Mouse (Mus musculus): ENCODE results near the gene Psmb4. TPM values are rescaled to one million over a fixed set of nuclear protein-coding genes. Genes with fewer than 3 reads are reported as not detected.
A peak's percentile ranks its signal among the peaks of the same experiment; 100 is the strongest.

The Psmb4 gene
- polyA plus RNA-seq, 1 experiment = 257 TPM

DNA sequence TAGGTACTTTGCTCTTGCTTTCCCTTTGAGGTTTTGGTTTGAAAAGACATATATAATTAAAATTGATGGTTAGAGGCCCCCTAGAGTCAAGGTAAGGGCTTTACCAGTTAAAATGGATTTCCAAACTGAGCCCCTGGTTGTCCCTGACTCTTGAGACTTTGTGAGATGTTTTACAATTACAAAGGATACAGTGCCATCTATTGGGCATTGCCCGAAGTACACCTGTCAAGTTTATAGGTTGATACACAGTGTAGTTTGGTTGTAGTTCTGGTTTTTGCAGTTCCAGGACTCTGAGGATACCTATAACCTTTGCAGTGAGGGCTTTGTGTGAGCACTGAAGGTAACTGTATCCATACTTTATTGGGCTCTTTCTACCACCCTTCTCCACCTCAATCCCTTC is 37.4 kb downstream of the Psmb4 start:
- Histone ChIP-seq H3K4me1 (ENCODE audit: control insufficient read depth, insufficient read depth, low read length) (peaks cover 2% of the 10 kb centered on the region; the same call in 1 of the 2 replicates), H3K27ac (ENCODE audit: insufficient read depth, low read length) (no peak overlapping the region), H3K4me3 (ENCODE audit: insufficient read depth, low read length) (no peak overlapping the region)
- TF ChIP-seq CTCF (IDR thresholded peaks at IDR 0.05; ENCODE audit: extremely low read depth, insufficient read depth, low read length) = no peak
- TF ChIP-seq POLR2A (IDR thresholded peaks at IDR 0.05; ENCODE audit: extremely low read depth, insufficient read depth, low read length) = no peak

DNA sequence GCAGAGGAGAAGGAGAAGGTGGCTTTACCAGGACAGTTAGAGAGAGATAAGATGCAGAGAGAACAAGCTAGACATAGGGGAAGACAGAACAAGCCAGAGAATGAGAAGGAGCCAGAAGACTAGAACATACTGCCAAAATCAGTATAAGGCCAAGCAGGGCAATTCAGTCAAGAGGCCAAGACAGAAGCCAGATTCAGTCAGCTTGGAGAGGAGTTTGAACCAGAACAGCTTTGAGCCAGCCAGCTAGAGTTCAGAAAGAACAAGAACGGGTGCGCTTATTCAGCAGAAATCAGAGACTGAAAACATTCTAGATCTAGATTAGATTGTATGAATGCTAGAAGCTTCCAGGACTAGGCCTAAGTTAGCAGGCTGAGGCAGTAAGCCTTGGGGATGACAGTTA is 39.4 kb downstream of the Psmb4 start:
- Histone ChIP-seq H3K4me3 (ENCODE audit: insufficient read depth, low read length) (no peak overlapping the region), H3K4me1 (ENCODE audit: control insufficient read depth, insufficient read depth, low read length) (peaks cover 2% of the 10 kb centered on the region; the same call in 1 of the 2 replicates), H3K27ac (ENCODE audit: insufficient read depth, low read length) (no peak overlapping the region)
- TF ChIP-seq CTCF (IDR thresholded peaks at IDR 0.05; ENCODE audit: extremely low read depth, insufficient read depth, low read length) = no peak
- TF ChIP-seq POLR2A (IDR thresholded peaks at IDR 0.05; ENCODE audit: extremely low read depth, insufficient read depth, low read length) = no peak

GRCm38 (mm10) chr3:94839101-94839500 is 47.7 kb downstream of the Psmb4 start:
- TF ChIP-seq CTCF (IDR thresholded peaks at IDR 0.05; ENCODE audit: extremely low read depth, insufficient read depth, low read length) (no peak), POLR2A (IDR thresholded peaks at IDR 0.05; ENCODE audit: extremely low read depth, insufficient read depth, low read length) (no peak)
- peak overlapping the region; percentile 89; the same call in 1 of the 2 replicates for H3K27ac ChIP-seq (ENCODE audit: insufficient read depth, low read length)
- peaks cover 5% of the 10 kb centered on the region; the same call in 1 of the 2 replicates for H3K4me1 ChIP-seq (ENCODE audit: control insufficient read depth, insufficient read depth, low read length)
- H3K4me3 ChIP-seq (ENCODE audit: insufficient read depth, low read length) = peak overlapping the region; percentile 62

DNA sequence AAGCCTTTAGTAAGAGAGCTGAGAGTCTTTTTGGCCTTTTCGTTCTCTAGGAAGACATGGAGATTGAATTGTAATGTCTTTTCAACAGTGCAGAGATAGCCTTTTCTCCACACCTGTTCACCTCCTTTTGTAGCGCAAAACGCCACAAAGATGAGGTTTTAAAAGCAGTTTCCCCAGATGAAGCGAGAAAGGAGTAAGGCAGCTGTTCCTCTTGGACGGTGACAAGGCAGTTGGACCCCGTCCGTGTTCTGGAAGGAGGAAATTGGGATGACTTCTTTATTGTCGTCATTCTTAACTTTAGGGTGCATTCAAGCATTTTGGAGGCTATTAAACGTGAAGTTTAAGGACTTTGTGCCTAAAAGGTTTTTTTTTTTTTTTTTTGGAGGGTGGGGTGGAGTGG is 48.1 kb downstream of the Psmb4 start:
- H3K4me3 ChIP-seq (ENCODE audit: insufficient read depth, low read length) = peak overlapping the region; percentile 62
- peak overlapping the region; percentile 89 for H3K27ac ChIP-seq (ENCODE audit: insufficient read depth, low read length)
- TF ChIP-seq CTCF (IDR thresholded peaks at IDR 0.05; ENCODE audit: extremely low read depth, insufficient read depth, low read length) (no peak), POLR2A (IDR thresholded peaks at IDR 0.05; ENCODE audit: extremely low read depth, insufficient read depth, low read length) (no peak)
- peaks cover 5% of the 10 kb centered on the region; the same call in 1 of the 2 replicates for H3K4me1 ChIP-seq (ENCODE audit: control insufficient read depth, insufficient read depth, low read length)

DNA sequence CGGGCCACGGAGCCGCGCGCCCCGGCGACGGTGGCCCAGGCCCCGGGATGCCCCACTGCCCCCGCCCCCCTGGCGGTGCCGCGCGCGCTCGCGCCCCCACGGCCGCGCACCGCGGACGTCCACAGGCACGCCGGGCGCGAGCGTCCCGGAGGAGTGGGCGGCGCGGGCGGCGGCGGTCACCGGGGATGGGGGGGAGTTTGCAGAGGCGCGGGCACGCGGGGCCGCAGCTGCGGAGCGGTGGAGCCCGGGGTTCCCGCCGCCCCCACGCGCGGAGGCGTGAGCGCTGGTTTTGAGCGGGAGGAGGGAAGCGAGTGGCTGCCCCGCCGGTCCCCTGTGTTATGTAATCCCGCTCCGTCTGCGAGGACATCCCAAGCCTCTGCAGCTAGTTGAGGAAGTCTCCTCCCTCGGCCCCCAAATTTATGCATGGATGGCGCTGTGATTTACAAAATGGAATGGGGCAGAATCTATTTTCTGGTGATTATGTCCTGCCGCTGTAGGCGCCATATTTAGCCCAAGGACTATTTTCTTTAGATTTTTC is 48.7 kb downstream of the Psmb4 start:
- Histone ChIP-seq H3K27ac (ENCODE audit: insufficient read depth, low read length) (peak overlapping the region; percentile 89), H3K4me3 (ENCODE audit: insufficient read depth, low read length) (peak overlapping the region; percentile 62), H3K4me1 (ENCODE audit: control insufficient read depth, insufficient read depth, low read length) (peaks cover 5% of the 10 kb centered on the region; the same call in 1 of the 2 replicates)
- TF ChIP-seq POLR2A (IDR thresholded peaks at IDR 0.05; ENCODE audit: extremely low read depth, insufficient read depth, low read length) (peak; percentile 40; the same call in 1 of the 2 replicates), CTCF (IDR thresholded peaks at IDR 0.05; ENCODE audit: extremely low read depth, insufficient read depth, low read length) (no peak)

GRCm38 (mm10) chr3:94837183-94837890 is 49.4 kb downstream of the Psmb4 start, which contains the start of gene Pogz:
Pogz (plus strand) TSS chr3:94837567.
- Histone ChIP-seq H3K4me1 (ENCODE audit: control insufficient read depth, insufficient read depth, low read length) (peaks cover 5% of the 10 kb centered on the region; the same call in 1 of the 2 replicates), H3K4me3 (ENCODE audit: insufficient read depth, low read length) (peak within 1 kb of the TSS; percentile 62), H3K27ac (ENCODE audit: insufficient read depth, low read length) (peak within 1 kb of the TSS; percentile 96)
- no peak for TF ChIP-seq CTCF (IDR thresholded peaks at IDR 0.05; ENCODE audit: extremely low read depth, insufficient read depth, low read length)
- TF ChIP-seq POLR2A (IDR thresholded peaks at IDR 0.05; ENCODE audit: extremely low read depth, insufficient read depth, low read length) = peak; percentile 57; the same call in 1 of the 2 replicates

GRCm38 (mm10) chr3:94835396-94835795 is 51.4 kb downstream of the Psmb4 start:
- TF ChIP-seq CTCF (IDR thresholded peaks at IDR 0.05; ENCODE audit: extremely low read depth, insufficient read depth, low read length) = no peak
- no peak for TF ChIP-seq POLR2A (IDR thresholded peaks at IDR 0.05; ENCODE audit: extremely low read depth, insufficient read depth, low read length)
- peaks cover 5% of the 10 kb centered on the region; the same call in 1 of the 2 replicates for H3K4me1 ChIP-seq (ENCODE audit: control insufficient read depth, insufficient read depth, low read length)
- H3K4me3 ChIP-seq (ENCODE audit: insufficient read depth, low read length) = no peak overlapping the region
- no peak overlapping the region for H3K27ac ChIP-seq (ENCODE audit: insufficient read depth, low read length)

Other genes starting within 250 kb of the Psmb4 start
- gene Gm10972, start 243.8 kb downstream of the Psmb4 start, polyA plus RNA-seq (2012; rRNA removed) = not detected in 2 replicates
- 1.9 TPM in 2 replicates for gene Tuft1, start 228.1 kb downstream of the Psmb4 start, polyA plus RNA-seq (2012; rRNA removed)
- 0.13 TPM in 1 of 2 replicates, not detected in the other for gene Selenbp2, start 193.4 kb downstream of the Psmb4 start, polyA plus RNA-seq (2012; rRNA removed)
- gene Cgn, start 100.5 kb downstream of the Psmb4 start, polyA plus RNA-seq (2012; rRNA removed) = 2.3 and 3.2 TPM in 2 replicates
- 38.1 and 40.0 TPM in 2 replicates for gene Pogz, start 49.4 kb downstream of the Psmb4 start, polyA plus RNA-seq (2012; rRNA removed)
- gene Selenbp1, start 46.1 kb upstream of the Psmb4 start, polyA plus RNA-seq (2012; rRNA removed) = 17.0 and 18.7 TPM in 2 replicates
- gene Rfx5, start 67.1 kb upstream of the Psmb4 start, polyA plus RNA-seq (2012; rRNA removed) = 24.3 and 26.4 TPM in 2 replicates
- gene Pi4kb, start 87.8 kb upstream of the Psmb4 start, polyA plus RNA-seq (2012; rRNA removed) = 56.6 and 61.4 TPM in 2 replicates
- 15.8 and 17.5 TPM in 2 replicates for gene Zfp687, start 128.5 kb upstream of the Psmb4 start, polyA plus RNA-seq (2012; rRNA removed)
- 193 and 203 TPM in 2 replicates for gene Psmd4, start 155.7 kb upstream of the Psmb4 start, polyA plus RNA-seq (2012; rRNA removed)
- 41.1 and 41.7 TPM in 2 replicates for gene Pip5k1a, start 220.0 kb upstream of the Psmb4 start, polyA plus RNA-seq (2012; rRNA removed)
- 48.0 and 52.4 TPM in 2 replicates for gene Vps72, start 224.1 kb upstream of the Psmb4 start, polyA plus RNA-seq (2012; rRNA removed)
- gene Tmod4, start 237.5 kb upstream of the Psmb4 start, polyA plus RNA-seq (2012; rRNA removed) = 0.72 and 0.77 TPM in 2 replicates
- gene Scnm1, start 247.1 kb upstream of the Psmb4 start, polyA plus RNA-seq (2012; rRNA removed) = 114 and 124 TPM in 2 replicates
- gene Lysmd1, start 247.1 kb upstream of the Psmb4 start, polyA plus RNA-seq (2012; rRNA removed) = 21.4 and 21.6 TPM in 2 replicates

Data from cortical plate, adult 2 months (tissue).